Mouse (Mus musculus): ENCODE results near the gene Meiob.

The Meiob gene

GRCm38 (mm10) chr17:24803952-24804951 lies at the start of gene Meiob:
Meiob (plus strand) TSS chr17:24804289.
- peak; percentile 83 for DNase-seq (ENCODE audit: low spot score)

GRCm38 (mm10) chr17:24757394-24757793 lies 46.7 kb upstream of the Meiob start:
- no peak for DNase-seq (ENCODE audit: low spot score)

DNA sequence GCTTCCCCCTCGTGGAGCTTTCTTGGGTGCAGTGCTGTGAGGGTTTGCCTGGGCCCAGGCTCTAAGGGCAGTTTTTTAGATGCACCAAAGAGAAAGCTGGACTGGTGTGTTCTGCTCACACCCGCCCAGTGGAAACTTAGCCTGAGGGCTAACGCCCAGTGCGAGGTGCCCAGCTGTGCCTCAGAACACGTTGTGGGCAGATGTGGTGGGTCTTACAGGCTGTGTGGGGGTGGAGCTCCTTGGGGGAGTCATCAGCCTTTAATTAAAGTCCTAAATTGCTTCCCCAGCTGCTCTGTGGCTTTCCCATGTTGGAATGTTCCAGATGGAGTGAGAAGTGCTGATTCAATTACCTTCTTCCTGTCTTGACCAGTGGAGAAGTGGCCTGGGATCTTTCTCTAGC lies 43.0 kb upstream of the Meiob start:
- peak; percentile 24 for DNase-seq (ENCODE audit: low spot score)

- peak; percentile 31 for DNase-seq (ENCODE audit: low spot score)
These were observed 38.8 kb upstream of the Meiob start for GRCm38 (mm10) chr17:24765016-24765905.

GRCm38 (mm10) chr17:24766266-24766875 lies 37.7 kb upstream of the Meiob start:
- no peak for DNase-seq (ENCODE audit: low spot score)

- no peak for DNase-seq (ENCODE audit: low spot score)
These were observed 34.9 kb upstream of the Meiob start for GRCm38 (mm10) chr17:24769146-24769545.

DNA sequence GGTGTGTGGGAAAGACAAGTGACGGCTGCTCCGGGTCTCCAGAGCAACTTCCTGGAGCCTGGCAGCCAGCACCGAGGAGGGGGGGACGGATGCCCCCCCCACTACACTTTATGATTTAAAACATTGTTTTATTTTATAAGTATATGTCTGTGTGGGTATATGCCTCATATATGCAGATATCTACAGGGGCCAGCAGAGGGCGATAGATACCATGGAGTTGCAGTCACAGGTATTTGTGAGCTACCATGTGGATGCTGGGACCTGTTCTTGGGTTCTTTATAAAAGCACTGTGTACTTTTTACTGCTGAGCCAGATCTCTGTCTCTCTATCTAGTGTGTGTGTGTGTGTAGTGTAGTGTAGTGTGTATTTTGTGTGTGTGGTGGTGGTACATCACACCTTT lies 30.8 kb upstream of the Meiob start:
- no peak for DNase-seq (ENCODE audit: low spot score)

GRCm38 (mm10) chr17:24775173-24775572 lies 28.9 kb upstream of the Meiob start:
- DNase-seq (ENCODE audit: low spot score) = no peak

GRCm38 (mm10) chr17:24777073-24777472 lies 27.0 kb upstream of the Meiob start:
- no peak for DNase-seq (ENCODE audit: low spot score)

DNA sequence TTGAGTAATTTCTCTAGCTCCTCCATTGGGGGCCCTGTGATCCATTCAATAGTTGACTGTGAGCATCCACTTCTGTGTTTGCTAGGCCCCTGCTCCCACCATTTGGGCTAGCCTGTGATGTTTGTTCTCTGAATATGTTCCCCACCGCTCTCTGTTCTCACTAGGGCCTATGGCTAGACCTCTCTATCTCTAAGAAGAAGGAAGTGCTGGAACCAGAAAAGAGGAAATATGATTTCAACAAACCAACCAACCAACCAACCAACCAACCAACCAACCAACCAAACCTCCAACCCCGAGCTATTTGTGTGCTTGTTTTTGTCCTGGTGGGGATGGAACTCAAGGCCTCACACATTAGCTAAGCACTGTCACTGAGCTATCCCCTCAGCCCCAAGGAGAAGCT lies 23.3 kb upstream of the Meiob start:
- no peak for DNase-seq (ENCODE audit: low spot score)

GRCm38 (mm10) chr17:24792190-24792589 lies 11.9 kb upstream of the Meiob start:
- no peak for DNase-seq (ENCODE audit: low spot score)

- no peak for DNase-seq (ENCODE audit: low spot score)
These were observed 9.3 kb upstream of the Meiob start for GRCm38 (mm10) chr17:24794791-24795190.

- no peak for DNase-seq (ENCODE audit: low spot score)
These were observed 7.1 kb upstream of the Meiob start for GRCm38 (mm10) chr17:24796969-24797368.

DNA sequence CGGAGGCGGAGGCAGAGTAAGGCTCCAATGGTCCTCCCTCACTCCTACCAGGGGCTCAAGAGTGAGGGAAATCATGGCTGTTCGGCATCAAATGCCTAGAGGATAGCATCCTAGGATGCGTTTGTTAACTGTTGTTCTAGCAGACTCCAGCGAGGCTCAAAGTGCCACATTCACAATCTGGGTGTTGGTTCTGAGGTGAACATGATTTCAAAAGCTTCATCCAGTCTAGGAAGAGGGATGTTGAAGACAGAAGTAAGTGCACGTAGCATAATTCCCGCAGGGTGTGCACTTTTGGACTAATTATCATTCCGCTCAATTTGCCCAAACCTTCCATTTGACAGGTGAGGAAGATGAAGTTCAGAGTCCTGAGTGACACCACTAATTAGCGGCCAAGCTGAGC lies 5.9 kb upstream of the Meiob start:
- no peak for DNase-seq (ENCODE audit: low spot score)

- no peak for DNase-seq (ENCODE audit: low spot score)
These were observed 4.6 kb upstream of the Meiob start for GRCm38 (mm10) chr17:24799476-24799875.

DNA sequence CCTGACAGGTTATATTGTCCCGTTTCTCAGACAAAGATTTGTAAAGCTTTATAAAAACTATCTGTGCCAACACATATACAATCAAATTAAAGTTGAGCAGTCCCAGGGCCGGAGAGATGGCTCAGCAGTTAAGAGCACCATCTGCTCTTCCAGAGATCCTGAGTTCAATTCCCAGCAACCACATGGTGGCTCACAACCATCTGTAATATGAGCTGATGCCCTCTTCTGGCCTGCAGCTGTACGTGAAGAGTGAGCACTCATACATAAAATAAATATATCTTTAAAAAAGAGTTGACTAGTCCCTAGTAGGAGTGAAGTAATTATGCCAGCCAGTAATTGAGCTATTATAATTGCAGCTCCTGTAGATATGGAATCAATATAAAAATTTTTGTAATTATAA lies 3.6 kb upstream of the Meiob start:
- DNase-seq (ENCODE audit: low spot score) = no peak

DNA sequence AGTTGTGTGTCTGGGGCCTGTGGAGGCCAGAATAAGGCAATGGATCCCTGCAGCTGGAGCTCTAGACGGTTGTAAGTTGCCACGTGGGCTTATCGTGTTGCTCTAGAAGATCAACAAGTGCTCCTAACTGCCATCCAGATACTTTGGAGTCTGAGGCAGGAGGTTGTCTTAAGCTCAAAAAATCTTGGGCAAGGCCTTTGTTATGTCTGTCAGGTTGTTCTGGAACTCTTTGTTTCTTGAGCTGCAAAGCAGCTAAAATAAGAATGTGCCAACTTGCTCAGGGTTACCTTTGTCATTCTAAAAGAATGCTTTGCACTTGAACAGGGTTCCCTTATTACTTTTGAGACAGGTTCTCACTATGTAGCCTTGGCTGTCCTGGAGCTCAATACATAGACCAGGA lies 7.1 kb downstream of the Meiob start:
- no peak for DNase-seq (ENCODE audit: low spot score)

DNA sequence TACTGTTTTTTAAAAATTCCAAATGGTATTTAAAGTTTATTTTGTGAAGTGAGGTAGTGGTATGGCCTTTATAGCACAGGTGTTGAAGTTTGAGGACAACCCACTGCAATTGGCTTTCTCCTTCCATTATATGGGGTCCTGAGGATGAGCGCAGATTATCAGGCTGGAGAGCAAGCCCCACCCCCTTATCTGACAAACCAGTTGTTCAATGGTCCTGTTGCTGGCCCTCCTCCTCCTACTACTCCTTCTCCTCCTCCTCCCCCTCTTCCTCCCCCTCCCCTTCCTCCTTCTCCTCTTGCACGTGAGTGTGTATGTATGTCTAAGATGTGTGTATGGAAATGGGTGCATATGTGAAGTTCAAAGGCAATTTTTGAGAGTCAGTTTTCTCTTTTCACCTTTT lies 8.1 kb downstream of the Meiob start:
- DNase-seq (ENCODE audit: low spot score) = no peak

DNA sequence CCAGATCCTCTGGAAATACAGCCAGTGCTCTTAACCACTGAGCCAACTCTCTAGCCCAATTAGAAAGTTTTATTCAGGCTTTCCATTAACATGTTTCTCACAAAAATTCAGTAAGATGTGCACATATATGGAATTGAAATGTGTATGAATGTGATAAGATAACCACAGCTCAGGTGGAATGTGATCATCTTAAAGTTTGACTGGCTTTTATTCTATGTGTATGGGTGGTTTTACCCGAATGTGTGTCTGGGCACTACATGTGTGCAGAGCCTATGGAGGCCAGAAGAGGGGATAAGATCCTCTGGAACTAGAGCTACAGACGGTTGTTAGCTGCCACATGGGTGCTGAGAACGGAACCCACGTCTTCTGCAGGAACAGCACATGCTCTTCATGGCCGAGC lies 11.2 kb downstream of the Meiob start:
- no peak for DNase-seq (ENCODE audit: low spot score)

GRCm38 (mm10) chr17:24817503-24817902 lies 13.4 kb downstream of the Meiob start:
- no peak for DNase-seq (ENCODE audit: low spot score)

DNA sequence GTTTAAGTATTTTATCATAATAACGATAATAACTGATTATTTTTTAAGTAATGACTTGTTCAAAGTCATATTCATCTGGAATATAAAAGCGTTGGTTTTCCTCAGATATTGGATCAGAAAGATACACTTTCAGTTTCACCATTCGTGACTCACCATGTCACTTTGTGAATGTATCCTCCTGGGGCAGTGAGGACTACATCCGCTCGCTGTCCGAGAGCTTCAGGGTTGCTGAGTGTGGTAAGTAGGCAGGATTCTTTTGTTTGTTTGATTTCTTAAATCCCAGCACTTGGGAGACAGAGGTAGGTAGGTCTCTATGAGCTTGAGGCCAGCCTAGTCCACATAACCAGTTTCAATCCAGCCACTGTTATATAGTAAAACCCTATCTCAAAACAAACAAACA lies 14.1 kb downstream of the Meiob start:
- no peak for DNase-seq (ENCODE audit: low spot score)

DNA sequence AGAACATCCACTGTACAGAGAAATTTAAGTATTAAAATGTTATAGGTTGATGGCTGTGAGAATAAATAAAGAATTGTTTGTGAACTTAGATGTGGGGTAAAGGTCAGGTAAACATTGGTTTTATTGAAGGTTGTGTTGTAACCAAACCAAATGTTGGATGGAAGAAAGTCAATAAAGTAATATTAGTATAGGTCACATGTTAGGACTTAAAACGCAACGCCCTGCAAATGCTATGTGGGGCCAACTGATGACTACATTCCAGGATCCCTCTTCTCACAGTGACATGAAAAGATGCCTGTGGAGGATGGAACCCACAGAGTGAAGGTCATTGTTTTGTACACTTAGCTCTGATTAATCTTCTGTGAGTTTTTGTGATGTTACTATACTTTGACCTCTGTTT lies 15.4 kb downstream of the Meiob start:
- DNase-seq (ENCODE audit: low spot score) = no peak
